Mouse (Mus musculus): ENCODE data around the gene Rad51c. TPM values are rescaled to one million over a fixed set of nuclear protein-coding genes. Genes with fewer than 3 reads are reported as not detected.
"Not testable (repeated sequence)": the region's sequence is repeated elsewhere in the genome, so short reads cannot be mapped to it uniquely, and the experiment has no call there.

Rad51c gene
- polyA plus RNA-seq, 1 experiment, result 3.3 TPM

GRCm38 (mm10) chr11:87444735-87445428 is 40.1 kb upstream of the Rad51c start:
- no peak overlapping the region for H3K4me3 ChIP-seq (ENCODE audit: insufficient read depth, low read length)
- no peak for TF ChIP-seq POLR2A (IDR thresholded peaks at IDR 0.05; ENCODE audit: extremely low read depth, insufficient read depth, low read length)
- no peak for TF ChIP-seq CTCF (IDR thresholded peaks at IDR 0.05; ENCODE audit: extremely low read depth, insufficient read depth, low read length)
- H3K4me1 ChIP-seq (ENCODE audit: control insufficient read depth, insufficient read depth, low read length), result peaks cover 1% of the 10 kb centered on the region; the same call in 1 of the 2 replicates
- no peak overlapping the region for H3K27ac ChIP-seq (ENCODE audit: insufficient read depth, low read length)

GRCm38 (mm10) chr11:87444056-87444455 is 39.3 kb upstream of the Rad51c start:
- H3K4me3 ChIP-seq (ENCODE audit: insufficient read depth, low read length); H3K4me1 ChIP-seq (ENCODE audit: control insufficient read depth, insufficient read depth, low read length); H3K27ac ChIP-seq (ENCODE audit: insufficient read depth, low read length): not testable (repeated sequence)

- peaks cover 1% of the 10 kb centered on the region; the same call in 1 of the 2 replicates for H3K4me1 ChIP-seq (ENCODE audit: control insufficient read depth, insufficient read depth, low read length)
- H3K27ac ChIP-seq (ENCODE audit: insufficient read depth, low read length), result no peak overlapping the region
- no peak overlapping the region for H3K4me3 ChIP-seq (ENCODE audit: insufficient read depth, low read length)
- TF ChIP-seq CTCF (IDR thresholded peaks at IDR 0.05; ENCODE audit: extremely low read depth, insufficient read depth, low read length), result no peak
- TF ChIP-seq POLR2A (IDR thresholded peaks at IDR 0.05; ENCODE audit: extremely low read depth, insufficient read depth, low read length), result no peak
These were observed 38.7 kb upstream of the Rad51c start for GRCm38 (mm10) chr11:87443373-87443883.

- H3K27ac ChIP-seq (ENCODE audit: insufficient read depth, low read length), result peak overlapping the region; percentile 60
- not testable (repeated sequence) for H3K4me3 ChIP-seq (ENCODE audit: insufficient read depth, low read length); H3K4me1 ChIP-seq (ENCODE audit: control insufficient read depth, insufficient read depth, low read length)
These were observed 38.1 kb upstream of the Rad51c start for GRCm38 (mm10) chr11:87442643-87443372.

GRCm38 (mm10) chr11:87439796-87440420 is 35.2 kb upstream of the Rad51c start:
- peaks cover 1% of the 10 kb centered on the region; the same call in 1 of the 2 replicates for H3K4me1 ChIP-seq (ENCODE audit: control insufficient read depth, insufficient read depth, low read length)
- TF ChIP-seq CTCF (IDR thresholded peaks at IDR 0.05; ENCODE audit: extremely low read depth, insufficient read depth, low read length), result no peak
- TF ChIP-seq POLR2A (IDR thresholded peaks at IDR 0.05; ENCODE audit: extremely low read depth, insufficient read depth, low read length), result no peak
- H3K27ac ChIP-seq (ENCODE audit: insufficient read depth, low read length), result no peak overlapping the region
- no peak overlapping the region for H3K4me3 ChIP-seq (ENCODE audit: insufficient read depth, low read length)

- no peaks in the 10 kb centered on the region for H3K4me1 ChIP-seq (ENCODE audit: control insufficient read depth, insufficient read depth, low read length)
- no peak overlapping the region for H3K4me3 ChIP-seq (ENCODE audit: insufficient read depth, low read length)
- no peak for TF ChIP-seq POLR2A (IDR thresholded peaks at IDR 0.05; ENCODE audit: extremely low read depth, insufficient read depth, low read length)
- no peak for TF ChIP-seq CTCF (IDR thresholded peaks at IDR 0.05; ENCODE audit: extremely low read depth, insufficient read depth, low read length)
- no peak overlapping the region for H3K27ac ChIP-seq (ENCODE audit: insufficient read depth, low read length)
These were observed 31.8 kb upstream of the Rad51c start for GRCm38 (mm10) chr11:87436326-87437232.

- H3K27ac ChIP-seq (ENCODE audit: insufficient read depth, low read length); H3K4me1 ChIP-seq (ENCODE audit: control insufficient read depth, insufficient read depth, low read length); H3K4me3 ChIP-seq (ENCODE audit: insufficient read depth, low read length): not testable (repeated sequence)
These were observed 30.4 kb upstream of the Rad51c start for GRCm38 (mm10) chr11:87435107-87435506.

GRCm38 (mm10) chr11:87432933-87433669 is 28.3 kb upstream of the Rad51c start:
- Histone ChIP-seq H3K4me3 (ENCODE audit: insufficient read depth, low read length) (no peak overlapping the region), H3K27ac (ENCODE audit: insufficient read depth, low read length) (no peak overlapping the region), H3K4me1 (ENCODE audit: control insufficient read depth, insufficient read depth, low read length) (no peaks in the 10 kb centered on the region)
- no peak for TF ChIP-seq CTCF (IDR thresholded peaks at IDR 0.05; ENCODE audit: extremely low read depth, insufficient read depth, low read length)
- no peak for TF ChIP-seq POLR2A (IDR thresholded peaks at IDR 0.05; ENCODE audit: extremely low read depth, insufficient read depth, low read length)

GRCm38 (mm10) chr11:87432447-87432846 is 27.7 kb upstream of the Rad51c start:
- TF ChIP-seq POLR2A (IDR thresholded peaks at IDR 0.05; ENCODE audit: extremely low read depth, insufficient read depth, low read length) (no peak), CTCF (IDR thresholded peaks at IDR 0.05; ENCODE audit: extremely low read depth, insufficient read depth, low read length) (no peak)
- no peak overlapping the region for H3K27ac ChIP-seq (ENCODE audit: insufficient read depth, low read length)
- no peak overlapping the region for H3K4me3 ChIP-seq (ENCODE audit: insufficient read depth, low read length)
- no peaks in the 10 kb centered on the region for H3K4me1 ChIP-seq (ENCODE audit: control insufficient read depth, insufficient read depth, low read length)

- H3K4me1 ChIP-seq (ENCODE audit: control insufficient read depth, insufficient read depth, low read length); H3K27ac ChIP-seq (ENCODE audit: insufficient read depth, low read length); H3K4me3 ChIP-seq (ENCODE audit: insufficient read depth, low read length): not testable (repeated sequence)
These were observed 27.1 kb upstream of the Rad51c start for GRCm38 (mm10) chr11:87431813-87432212.

Measured in cortical plate, adult 2 months (tissue).